Mouse (Mus musculus): ENCODE measurements at regions not wholly inside any gene's neighbourhood (a gene's known extent, or its start where the extent isn't known, plus 50 kb on each side); places are given as distances from the start of the nearest gene placed in this dataset.
"Not testable (repeated sequence)": the region's sequence is repeated elsewhere in the genome, so short reads cannot be mapped to it uniquely, and the experiment has no call there.

DNA sequence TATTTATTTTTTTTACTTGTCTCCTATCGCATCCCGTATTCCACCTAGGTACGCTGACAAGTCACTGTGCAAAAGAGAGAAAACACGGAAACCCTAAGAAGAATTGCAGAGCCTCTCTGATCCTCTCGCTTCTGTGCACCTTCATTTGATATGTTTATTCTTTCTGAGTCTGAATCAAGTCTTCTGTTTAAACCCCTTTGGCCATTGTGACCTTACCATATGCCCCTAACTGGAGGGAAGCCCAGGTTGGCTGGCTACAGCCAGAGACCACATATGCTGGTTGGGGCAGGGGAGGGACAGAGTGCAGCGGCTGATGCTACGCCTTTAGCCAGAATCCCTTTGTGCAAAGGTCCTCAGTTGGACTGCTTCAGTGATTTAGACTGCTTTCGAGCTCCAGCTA, 346.0 kb upstream of the Nova1 start:
- intact Hi-C loops (cut with DNase I): loop anchor here (10.0 kb wide), 1 partner anchor 350 kb away; the partner anchor contains the start of gene Nova1
- DNase-seq (ENCODE audit: low spot score in 2 of 2): peak in 1 of 2 experiments; percentile 4

DNA sequence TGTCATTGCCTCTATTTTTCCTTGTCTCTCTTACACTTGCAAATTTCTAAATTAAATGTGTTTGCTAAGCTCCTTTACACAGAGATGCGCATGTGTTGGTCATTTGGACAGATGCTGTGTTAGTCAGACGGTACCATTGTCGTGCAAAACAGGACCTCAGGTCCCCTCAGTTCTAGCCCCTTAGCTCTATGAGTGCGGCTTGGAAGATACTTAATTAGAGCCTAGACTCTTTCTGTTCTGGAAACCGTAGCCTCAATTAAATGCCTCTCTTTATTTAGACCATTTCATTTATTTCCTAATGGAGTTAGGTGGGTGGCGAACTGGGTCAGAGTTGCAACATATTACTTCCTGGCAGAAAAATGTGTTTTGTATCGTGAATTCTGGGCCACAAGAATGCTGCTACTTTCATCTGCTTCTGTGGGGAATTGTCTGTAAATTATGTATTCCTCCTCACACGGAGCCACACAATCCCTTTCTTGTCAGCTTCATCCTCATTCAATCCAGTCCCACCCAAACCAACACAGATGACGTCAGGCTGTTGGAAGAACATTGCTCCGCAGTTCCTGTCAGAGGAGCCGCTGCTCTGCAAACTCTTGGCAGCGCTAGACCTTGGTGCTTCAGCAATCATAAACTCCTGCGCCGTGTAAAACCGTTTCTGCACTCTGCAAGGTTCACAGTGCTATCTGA, 345.4 kb upstream of the Nova1 start:
- intact Hi-C loops (cut with DNase I): loop anchor here (10.0 kb wide), 1 partner anchor 349 kb away; the partner anchor contains the start of gene Nova1
- DNase-seq (ENCODE audit: low spot score in 2 of 2): peak; percentile 65 to 81

DNA sequence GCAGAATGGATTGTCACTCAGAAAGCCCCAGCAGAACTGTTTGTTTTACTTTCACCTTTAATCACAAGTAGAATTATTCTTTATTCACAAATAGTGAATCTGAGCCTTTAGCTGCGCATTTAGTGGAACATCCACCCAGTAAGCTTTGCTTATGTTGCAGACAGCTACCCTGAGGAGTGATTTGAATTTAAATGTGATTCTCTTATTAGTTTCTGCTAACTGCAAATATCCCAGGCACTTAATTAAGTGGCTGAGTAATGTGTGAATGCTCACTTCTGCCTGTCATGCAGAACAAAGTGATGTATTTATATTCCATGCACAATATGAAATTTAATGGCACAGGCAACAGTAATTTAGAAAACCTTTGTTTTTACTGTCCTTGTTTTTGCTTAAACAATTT, 344.4 kb upstream of the Nova1 start:
- intact Hi-C loops (cut with DNase I): loop anchor here (10.0 kb wide), 1 partner anchor 348 kb away; the partner anchor contains the start of gene Nova1
- no peak for DNase-seq (ENCODE audit: low spot score in 2 of 2)

DNA sequence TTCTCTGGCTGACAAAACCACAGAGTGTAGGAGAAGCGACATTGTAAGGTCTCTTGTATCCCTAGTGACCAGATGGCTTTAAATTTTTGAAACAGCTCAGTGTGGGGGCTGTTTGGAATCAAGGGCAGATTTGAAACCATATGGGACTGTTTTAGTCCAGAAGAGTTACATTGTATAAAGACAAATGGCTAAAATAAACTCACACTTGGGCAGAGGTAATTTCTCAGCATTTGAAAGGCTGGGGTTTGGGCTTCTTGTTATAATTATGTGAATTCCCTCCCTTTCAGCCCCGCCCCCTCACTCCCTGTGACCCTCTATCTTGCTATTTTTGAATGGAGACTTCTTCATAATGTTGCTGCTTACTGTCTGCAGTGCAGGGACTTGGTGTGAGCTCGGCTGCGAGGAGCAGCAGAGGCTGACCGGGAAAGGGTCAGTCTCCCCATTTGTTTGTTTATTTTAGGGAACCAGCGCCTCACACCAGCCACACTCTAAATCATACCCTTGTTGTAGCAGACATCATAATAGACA, 344.0 kb upstream of the Nova1 start:
- DNase-seq (ENCODE audit: low spot score in 2 of 2): peak; percentile 4 to 17
- intact Hi-C loops (cut with DNase I): loop anchor here (10.0 kb wide), 1 partner anchor 348 kb away; the partner anchor contains the start of gene Nova1

DNA sequence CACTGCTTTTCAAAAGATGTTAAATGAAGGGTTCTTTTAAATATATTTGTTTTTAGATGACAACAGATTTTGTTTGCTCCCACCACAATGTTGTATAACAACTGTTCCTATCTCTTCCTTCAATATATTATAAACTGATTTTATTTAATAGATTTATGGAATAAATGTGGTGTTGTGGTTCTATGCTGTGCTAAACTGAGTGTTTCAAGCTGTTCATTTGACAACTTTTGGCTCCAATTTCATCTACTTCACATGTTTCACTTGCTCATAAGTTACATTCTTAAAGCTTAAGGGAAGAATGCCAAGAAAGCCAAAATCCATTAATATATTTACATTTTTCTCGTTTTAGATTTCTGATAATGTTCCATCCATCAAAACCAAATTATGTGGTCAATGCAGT, 341.9 kb upstream of the Nova1 start:
- intact Hi-C loops (cut with DNase I): loop anchor here (10.0 kb wide), 1 partner anchor 346 kb away; the partner anchor contains the start of gene Nova1
- no peak for DNase-seq (ENCODE audit: low spot score in 2 of 2)

DNA sequence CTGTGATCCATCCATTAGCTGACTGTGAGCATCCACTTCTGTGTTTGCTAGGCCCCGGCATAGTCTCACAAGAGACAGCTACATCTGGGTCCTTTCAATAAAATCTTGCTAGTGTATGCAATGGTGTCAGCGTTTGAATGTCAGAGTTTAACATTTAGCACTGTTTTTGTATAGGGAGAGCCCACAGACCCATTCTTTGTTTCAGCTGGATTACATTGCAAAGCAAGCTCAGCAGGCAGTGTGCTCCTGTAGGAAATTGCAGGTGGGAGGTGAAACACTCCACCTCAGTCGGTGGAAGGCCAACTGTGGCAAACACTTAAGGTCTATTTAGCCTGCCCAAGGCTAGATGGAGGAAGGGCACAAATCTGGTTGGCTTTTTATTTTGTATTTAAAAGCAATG, 337.2 kb upstream of the Nova1 start:
- DNase-seq (ENCODE audit: low spot score in 2 of 2); intact Hi-C loops (cut with DNase I): not testable (repeated sequence)

DNA sequence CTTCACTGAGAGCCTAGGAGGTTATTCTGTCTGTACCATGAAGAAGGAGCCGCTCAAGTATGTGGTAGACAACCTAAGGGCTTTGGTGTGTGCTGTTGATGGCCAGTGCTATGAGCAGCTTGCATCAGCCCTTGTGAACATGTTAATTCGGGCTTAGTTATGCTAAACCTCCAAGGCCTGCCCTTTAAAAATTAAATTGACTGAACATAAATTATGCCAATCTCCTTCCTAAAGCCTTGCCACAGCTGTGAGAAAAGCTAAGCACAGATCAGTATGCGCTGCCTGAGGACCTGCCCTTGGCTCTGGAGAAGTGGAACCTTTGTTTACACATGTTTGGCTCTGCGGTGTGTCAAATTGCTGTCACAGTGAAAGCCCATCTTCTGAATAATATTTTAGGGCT, 321.9 kb upstream of the Nova1 start:
- DNase-seq (ENCODE audit: low spot score in 2 of 2): no peak
- intact Hi-C loops (cut with DNase I): no loop called here

DNA sequence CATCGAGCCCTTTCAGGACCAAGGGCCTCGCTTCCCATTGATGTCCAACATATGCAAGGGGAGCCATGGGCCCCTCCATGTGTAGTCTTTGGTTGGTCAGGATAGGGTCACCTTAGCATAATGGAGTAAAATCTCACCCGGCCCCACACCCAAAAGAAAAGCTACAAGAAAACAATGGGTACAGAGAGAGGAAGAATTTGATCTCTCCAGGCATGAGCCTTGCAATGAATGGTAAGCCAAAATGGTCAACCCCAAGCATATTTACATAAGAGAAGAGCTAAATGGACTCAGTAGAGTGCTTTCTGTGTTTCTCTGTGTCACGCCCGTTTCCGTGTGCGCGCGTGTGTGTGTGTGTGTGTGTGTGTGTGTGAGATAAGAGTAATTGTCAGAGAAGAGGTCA, 311.1 kb upstream of the Nova1 start:
- DNase-seq (ENCODE audit: low spot score in 2 of 2): no peak
- intact Hi-C loops (cut with DNase I): no loop called here

DNA sequence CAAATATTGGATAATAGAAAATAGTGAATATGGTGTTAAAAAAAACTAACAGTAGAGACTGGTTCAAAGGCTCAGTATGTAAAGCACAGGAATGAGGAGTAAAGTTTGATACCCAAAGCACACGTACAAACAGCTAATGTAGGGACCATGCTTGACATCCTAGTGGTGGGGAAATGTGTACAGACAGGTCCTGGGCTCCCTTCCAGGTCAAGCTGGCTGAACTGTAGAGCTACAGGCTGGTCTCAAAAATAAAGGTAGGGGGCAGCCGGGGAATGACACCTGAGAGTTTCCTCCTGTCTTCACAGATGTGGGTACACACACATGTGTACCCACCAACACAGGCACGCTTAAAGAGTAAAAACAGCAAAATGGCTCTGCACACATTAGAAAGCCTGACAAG, 309.9 kb upstream of the Nova1 start:
- DNase-seq (ENCODE audit: low spot score in 2 of 2): no peak
- intact Hi-C loops (cut with DNase I): no loop called here

DNA sequence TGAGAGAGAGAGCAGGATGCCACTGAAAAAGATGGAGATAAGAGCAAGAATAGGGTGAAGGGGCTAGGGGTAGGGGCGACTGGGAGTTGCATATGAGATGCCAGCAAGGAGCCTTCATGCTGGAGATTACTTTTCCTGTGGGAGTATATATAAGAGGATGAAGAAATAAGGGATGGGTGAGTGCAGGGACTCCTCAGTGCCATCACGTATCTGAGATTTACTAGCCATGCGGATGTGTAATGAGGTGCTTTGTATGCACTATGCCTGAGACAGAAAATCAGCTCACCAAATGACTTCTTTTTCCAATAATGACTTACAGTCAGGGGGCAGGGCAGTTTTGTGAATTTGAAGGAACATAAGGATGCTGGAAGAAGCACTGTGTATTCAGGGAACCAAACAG, 302.7 kb upstream of the Nova1 start:
- intact Hi-C loops (cut with DNase I): no loop called here

DNA sequence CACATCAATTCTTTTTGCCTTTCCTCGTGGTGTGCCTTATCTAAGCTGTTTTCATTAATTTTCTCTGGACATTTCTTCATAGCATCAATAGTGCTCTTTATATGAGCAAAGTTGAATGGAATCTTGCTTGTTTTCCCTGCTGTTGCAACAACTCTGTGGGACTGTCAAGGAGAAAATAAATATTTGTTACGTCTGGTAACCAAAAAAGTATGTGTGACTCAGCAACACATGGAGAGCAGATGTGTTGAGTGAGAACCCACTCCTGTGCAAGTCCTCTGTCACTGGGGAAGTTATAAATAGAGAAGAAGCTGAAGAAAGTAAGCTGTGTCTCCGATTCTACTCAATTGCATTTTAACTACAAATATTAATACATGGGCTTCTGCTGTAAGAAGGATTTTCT, 298.8 kb upstream of the Nova1 start:
- intact Hi-C loops (cut with DNase I): no loop called here
- peak; percentile 3 for DNase-seq (ENCODE audit: low spot score in 2 of 2)

More for the DNA sequence above, 302.7 kb upstream of the Nova1 start:
- DNase-seq (ENCODE audit: low spot score in 2 of 2): no peak

DNA sequence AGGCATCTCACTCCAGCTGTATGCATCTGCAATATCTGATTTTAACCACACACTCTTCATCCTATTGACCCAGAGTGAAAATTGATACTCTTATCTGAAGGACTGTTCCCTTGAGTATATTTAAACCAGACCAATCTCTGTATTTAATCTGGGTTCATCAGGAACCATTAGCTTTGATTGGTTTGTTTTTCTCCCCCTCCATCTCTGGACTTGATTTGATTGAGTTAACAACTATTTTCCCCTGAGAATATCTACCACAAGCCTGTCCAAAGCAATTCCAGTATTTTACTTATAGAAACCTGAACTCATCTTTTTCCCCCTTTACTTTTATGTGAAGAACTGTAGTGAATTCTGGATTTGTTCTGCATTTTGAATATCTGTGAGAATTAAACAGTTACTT, 270.5 kb upstream of the Nova1 start:
- intact Hi-C loops (cut with DNase I): no loop called here
- no peak for DNase-seq (ENCODE audit: low spot score in 2 of 2)

DNA sequence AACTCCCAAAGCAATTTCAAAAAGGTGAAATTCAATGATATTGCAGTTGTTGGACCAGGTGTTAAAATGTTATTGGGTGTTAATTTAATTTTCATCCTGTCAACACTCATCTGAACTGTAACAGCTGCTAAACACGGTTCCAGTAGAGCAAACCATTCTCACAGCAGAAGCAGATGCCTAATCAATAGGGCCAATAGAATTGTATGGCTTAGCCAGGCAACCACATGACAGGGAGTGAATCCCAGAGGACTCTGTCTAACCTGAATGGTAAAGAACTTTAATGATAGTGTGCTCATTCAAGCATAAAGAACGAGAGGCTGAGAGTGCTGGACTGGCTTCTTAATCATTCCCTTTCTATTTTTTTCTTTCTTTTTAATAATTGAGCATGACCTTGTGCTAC, 256.2 kb upstream of the Nova1 start:
- intact Hi-C loops (cut with DNase I): no loop called here
- DNase-seq (ENCODE audit: low spot score in 2 of 2): no peak

DNA sequence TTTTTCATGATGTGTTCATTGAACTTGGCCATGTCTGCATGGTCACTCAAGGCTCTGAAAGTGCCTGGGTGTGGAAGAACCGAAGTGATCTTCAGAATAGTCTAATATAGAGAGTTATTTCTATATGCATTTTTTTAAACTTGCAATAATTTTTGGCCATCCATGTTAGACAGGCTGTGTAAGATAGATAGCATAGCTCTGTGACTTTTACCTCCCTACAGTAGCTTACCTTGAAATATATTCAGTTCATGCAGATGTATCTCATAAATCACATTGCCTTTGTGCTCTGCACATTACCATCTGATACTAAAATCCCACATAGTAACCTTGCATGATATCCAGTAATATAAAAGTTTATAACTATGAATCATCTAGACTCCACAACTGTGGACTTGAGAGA, 233.7 kb upstream of the Nova1 start:
- intact Hi-C loops (cut with DNase I): no loop called here
- DNase-seq (ENCODE audit: low spot score in 2 of 2): no peak

DNA sequence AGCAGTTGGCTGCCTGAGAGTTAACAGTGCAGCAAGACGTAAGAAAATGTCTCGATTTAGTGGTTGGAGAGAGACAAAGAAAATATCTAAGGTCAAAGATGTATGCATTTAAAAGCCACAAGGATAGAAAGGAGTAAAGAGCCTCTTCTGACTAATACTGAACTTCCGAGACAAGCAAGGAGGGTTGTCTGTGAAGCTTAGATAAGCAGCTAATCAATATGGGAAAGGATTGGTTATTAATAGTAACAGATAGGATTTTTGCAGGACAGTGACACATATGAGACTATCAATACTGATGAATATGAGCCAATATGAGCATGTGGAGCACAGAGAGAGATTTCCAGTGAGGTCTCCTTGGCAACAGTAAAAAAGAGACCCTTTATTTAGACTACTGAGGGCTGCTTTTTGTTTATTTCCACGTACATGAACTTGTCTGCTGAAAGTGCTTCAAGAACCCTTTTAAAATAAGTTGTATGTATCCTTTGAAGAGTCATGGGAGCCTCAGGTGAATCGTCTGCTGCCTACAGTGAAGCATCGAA, 202.2 kb upstream of the Nova1 start:
- intact Hi-C loops (cut with DNase I): no loop called here
- DNase-seq (ENCODE audit: low spot score in 2 of 2): no peak

DNA sequence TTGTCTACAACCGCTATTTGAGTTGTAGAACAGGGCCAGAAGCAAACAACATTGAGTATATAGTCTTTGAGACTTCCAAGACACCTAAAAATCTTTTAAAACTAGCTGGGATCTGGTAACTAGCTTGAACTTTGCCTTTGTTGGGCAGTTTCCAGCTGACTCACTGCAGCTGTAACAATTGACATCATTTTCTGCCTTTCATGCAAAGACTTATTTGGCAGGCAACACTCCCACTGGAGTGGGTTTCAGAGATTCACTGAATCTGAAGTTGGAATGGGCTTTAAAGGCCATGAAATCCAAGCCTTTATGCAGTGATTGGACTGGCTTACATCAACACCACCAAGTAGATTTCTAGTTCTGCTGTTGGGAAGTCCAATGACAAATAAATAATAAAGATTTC, 173.6 kb upstream of the Nova1 start:
- intact Hi-C loops (cut with DNase I): no loop called here
- no peak for DNase-seq (ENCODE audit: low spot score in 2 of 2)

DNA sequence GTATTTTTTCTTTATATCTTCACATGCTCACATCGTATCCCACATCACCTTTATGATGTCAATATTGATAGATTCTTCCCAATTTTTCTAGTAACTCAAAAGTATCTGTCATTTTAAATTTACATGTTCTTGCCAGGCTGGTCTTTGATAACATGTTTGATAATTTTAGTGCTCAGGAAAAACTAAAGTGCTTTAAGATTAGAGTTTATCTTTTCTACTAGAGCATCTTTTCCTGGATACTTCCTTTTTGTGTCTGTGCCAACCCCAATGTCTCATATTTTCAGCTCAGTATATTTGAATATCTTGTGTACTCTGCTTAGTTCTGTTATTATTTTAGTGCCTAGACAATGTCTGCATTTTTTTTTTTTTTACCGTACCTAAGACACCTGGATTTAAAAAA, 170.2 kb upstream of the Nova1 start:
- intact Hi-C loops (cut with DNase I): no loop called here
- DNase-seq (ENCODE audit: low spot score in 2 of 2): no peak

DNA sequence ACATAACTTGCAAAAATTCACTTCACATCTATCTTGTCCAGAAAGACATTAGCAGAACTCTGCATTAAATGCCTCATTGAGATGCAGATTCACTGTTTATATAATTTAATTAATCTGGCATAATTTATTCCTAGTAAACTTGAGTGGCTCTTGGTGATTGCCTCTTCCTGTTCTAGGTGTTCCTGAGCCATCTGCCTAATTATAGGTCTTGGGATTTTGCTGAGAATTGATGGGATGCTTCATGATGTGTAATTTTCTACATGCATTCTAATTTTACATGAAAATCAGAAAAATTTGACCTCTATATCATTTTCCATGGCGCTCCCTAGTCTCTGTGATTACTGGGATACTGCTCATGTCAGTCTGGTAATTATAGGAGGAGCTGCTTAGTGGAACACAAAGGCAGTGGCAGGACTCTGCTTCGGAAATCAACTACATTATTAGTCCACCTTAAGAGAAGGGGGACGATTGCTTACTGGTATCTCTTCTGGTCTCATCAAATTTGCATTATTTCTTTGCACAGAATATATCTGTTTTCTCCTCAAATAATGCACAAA, 131.6 kb upstream of the Nova1 start:
- intact Hi-C loops (cut with DNase I): no loop called here
- DNase-seq (ENCODE audit: low spot score in 2 of 2): no peak

DNA sequence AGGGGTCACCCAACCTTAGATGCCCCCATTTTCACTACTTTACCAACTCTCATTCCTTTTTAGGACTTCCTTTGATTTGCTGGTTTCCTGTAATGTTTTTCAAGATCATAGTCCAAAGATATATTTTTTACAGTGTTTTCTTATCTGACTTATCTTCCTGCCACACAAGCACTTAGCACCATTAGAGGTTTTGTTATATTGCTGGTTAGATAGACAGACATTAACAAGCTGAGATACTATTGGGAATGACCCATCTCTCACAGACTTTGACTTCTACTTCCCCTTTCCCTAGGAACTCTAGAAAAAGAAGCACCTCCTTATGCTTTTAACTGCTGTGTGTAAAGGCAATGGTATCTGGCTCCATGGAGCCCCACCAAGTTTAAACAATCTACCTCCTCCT, 127.0 kb upstream of the Nova1 start:
- DNase-seq (ENCODE audit: low spot score in 2 of 2): no peak
- intact Hi-C loops (cut with DNase I): no loop called here

DNA sequence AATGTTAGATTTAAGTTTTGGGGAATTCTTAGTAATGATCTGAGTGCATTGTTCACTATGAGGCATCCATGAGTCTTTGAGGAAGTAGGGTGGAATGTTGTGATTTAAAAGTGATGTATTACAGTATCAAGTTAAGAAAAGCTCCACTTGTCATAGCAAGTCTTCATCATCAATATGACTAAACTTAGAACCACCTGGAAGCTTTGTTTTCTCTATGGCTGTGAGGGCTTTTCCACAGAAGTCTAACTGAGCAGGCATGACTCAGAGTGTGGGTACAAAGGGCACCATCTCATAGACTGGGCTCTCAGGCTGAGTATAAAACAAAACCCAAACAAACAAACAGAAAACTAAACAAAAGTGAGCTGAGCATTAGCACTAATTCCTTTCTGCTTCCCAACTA, 112.4 kb upstream of the Nova1 start:
- intact Hi-C loops (cut with DNase I): no loop called here
- DNase-seq (ENCODE audit: low spot score in 2 of 2): no peak

DNA sequence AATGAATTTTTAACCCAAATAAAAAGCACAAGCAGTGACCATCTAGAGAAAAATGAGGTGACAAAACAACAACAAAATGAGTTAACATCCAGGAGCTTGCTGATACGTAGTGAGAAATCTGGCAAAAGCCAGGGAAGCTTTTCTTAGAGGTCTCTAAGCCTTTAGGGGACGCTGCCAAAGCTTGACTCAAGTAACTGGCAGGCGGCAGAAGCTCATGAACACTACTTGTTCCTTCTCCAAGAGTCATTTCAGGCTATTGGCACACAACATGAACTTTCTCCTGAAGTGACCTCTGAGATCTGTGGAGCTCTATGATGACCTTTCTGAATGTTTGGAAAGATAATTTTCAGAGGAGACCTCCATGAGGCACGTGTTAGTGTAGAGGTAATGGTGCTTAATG, 98.6 kb upstream of the Nova1 start:
- intact Hi-C loops (cut with DNase I): no loop called here
- DNase-seq (ENCODE audit: low spot score in 2 of 2): peak in 1 of 2 experiments; percentile 4

Data from left cerebral cortex, postnatal 14 days (tissue).